Mouse (Mus musculus) E14TG2a.4 (cell line): ENCODE measurements at regions not wholly inside any gene's neighbourhood (a gene's known extent, or its start where the extent isn't known, plus 50 kb on each side); places are given as distances from the start of the nearest gene placed in this dataset.

Source experiments
- CTCF ChIP-seq: conservative IDR thresholded peaks from 2 replicates; pipeline ENCODE4 v1.5.1; 2014; ENCODE audit warnings: low read length
- NANOG ChIP-seq: IDR thresholded peaks from 2 replicates; pipeline ENCODE4 v1.6.1; 2014; ENCODE audit warnings: borderline replicate concordance, low read length, mixed read lengths
- POU5F1 ChIP-seq: IDR thresholded peaks from 2 replicates; pipeline ENCODE4 v1.6.1; 2014; ENCODE audit warnings: low read length, borderline replicate concordance

DNA sequence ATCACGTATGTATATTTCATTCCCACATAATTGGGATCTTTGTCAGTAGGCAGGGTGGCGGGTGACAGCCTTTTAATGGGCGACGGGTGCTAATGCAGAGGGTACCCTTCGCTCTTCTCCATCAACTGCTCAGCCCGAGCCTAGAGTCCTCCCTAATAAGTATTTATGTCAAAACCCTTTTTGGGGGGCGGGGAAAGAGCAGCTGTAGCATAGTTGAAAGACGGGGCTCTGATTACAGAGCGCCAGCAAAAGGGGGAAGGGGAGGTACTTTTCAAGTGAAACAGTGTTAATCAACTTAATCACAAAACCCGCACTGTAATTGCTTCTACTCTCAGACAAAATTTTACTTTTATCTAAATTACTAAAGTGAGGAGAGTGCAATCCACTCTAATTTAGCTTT lies 92.8 kb upstream of the Zfp618 start:
- TF ChIP-seq CTCF = no peak
- TF ChIP-seq POU5F1 = no peak
- TF ChIP-seq NANOG = no peak
